Mouse (Mus musculus) hindbrain, embryonic 15.5 days (tissue): Measurements from ENCODE around the gene Hoxa5. TPM values are rescaled to one million over a fixed set of nuclear protein-coding genes. Genes with fewer than 3 reads are reported as not detected.

Source experiments
- microRNA counts: library from miRNA; unstranded; fragments of <30 nt; microRNA quantifications from one replicate; lab custom pipeline; 2016
- microRNA-seq: library from miRNA; unstranded; fragments of <30 nt; microRNA quantifications from one replicate; pipeline ENCODE4, GENCODE M21; 2016
- polyA plus RNA-seq: library from polyadenylated mRNA; unstranded; fragments of >200 nt; fragmentation: Nextera tagmentation; extraction: Ambion mirVana; gene quantifications from 2 replicates; pipeline ENCODE4 v1.2.1, GENCODE M21; 2015

Gene Hoxa5
- polyA plus RNA-seq, 1 experiment from 2014 or later: 115 TPM

MicroRNA genes within 50 kb of the gene (microRNA counts, 519-probe panel; counts per million panel counts)
- microRNA mmu-miR-196b (lab: Ali Mortazavi, UCI): not detected

Small RNA genes within 50 kb of the gene (microRNA-seq; reads per million reads assigned to microRNA genes)
- gene Mir196b: 61.3 reads per million, percentile 45 among the genes with 10 or more reads in this experiment

Other genes starting within 250 kb of the Hoxa5 start
- gene Skap2, start 192.0 kb downstream of the Hoxa5 start, polyA plus RNA-seq: 22.7 and 27.4 TPM in 2 replicates
- gene Hoxa1, start 46.3 kb downstream of the Hoxa5 start, polyA plus RNA-seq: 1.3 and 1.8 TPM in 2 replicates
- gene Hoxa2, start 39.8 kb downstream of the Hoxa5 start, polyA plus RNA-seq: 22.4 and 26.8 TPM in 2 replicates
- 4.0 and 4.3 TPM in 2 replicates for gene 5730596B20Rik, start 27.1 kb downstream of the Hoxa5 start, polyA plus RNA-seq
- 10.6 and 12.2 TPM in 2 replicates for gene Hoxa4, start 12.8 kb downstream of the Hoxa5 start, polyA plus RNA-seq
- gene Hoxa6, start 4.1 kb upstream of the Hoxa5 start, polyA plus RNA-seq: 10.4 and 13.4 TPM in 2 replicates
- gene Hoxa3, start 8.7 kb upstream of the Hoxa5 start, polyA plus RNA-seq: 15.7 and 16.3 TPM in 2 replicates
- gene Gm28308, start 8.8 kb upstream of the Hoxa5 start, polyA plus RNA-seq: not detected in 2 replicates
- 8.3 and 20.5 TPM in 2 replicates for gene Hoxa7, start 17.3 kb upstream of the Hoxa5 start, polyA plus RNA-seq
- gene Hoxa9, start 26.5 kb upstream of the Hoxa5 start, polyA plus RNA-seq: 0.58 and 3.4 TPM in 2 replicates
- gene Hoxa10, start 36.3 kb upstream of the Hoxa5 start, polyA plus RNA-seq: 0.28 and 0.40 TPM in 2 replicates
- gene Hoxa11, start 41.2 kb upstream of the Hoxa5 start, polyA plus RNA-seq: not detected in 2 replicates
- gene Hoxa13, start 56.3 kb upstream of the Hoxa5 start, polyA plus RNA-seq: 0.07 TPM in 1 of 2 replicates, not detected in the other
- gene Evx1, start 108.9 kb upstream of the Hoxa5 start, polyA plus RNA-seq: 2.7 and 3.8 TPM in 2 replicates